Mouse (Mus musculus) liver, embryonic 14.5 days (tissue): ENCODE results near the gene Olfr9. TPM values are rescaled to one million over a fixed set of nuclear protein-coding genes. Genes with fewer than 3 reads are reported as not detected.
"Not testable (repeated sequence)": the region's sequence is repeated elsewhere in the genome, so short reads cannot be mapped to it uniquely, and the experiment has no call there.

Experiments used
- ATAC-seq: fragments of 200-750 bp; cut with Nextera tagmentation; 2 replicates; pipeline ENCODE4 v1.8.0; 2017; ENCODE audit warnings: moderate number of reproducible peaks, mild to moderate bottlenecking, moderate library complexity; ENCODE audit not compliant: insufficient read depth
- DNase-seq, 3 experiments: peaks; one replicate each; pipeline ENCODE4 v3.0.0-alpha.2; 2012 to 2013; ENCODE audit warnings: low read depth in 3 of 3, low spot score in 3 of 3
- H3K27ac ChIP-seq: fragments of 300-500 bp; sonication (generic); 2 replicates; pipeline ENCODE4 v1.5.1; 2014; ENCODE audit warnings: moderate library complexity, mild to moderate bottlenecking, control low read depth, inconsistent platforms
- H3K27me3 ChIP-seq: fragments of 300-500 bp; sonication (generic); 2 replicates; pipeline ENCODE4 v1.6.1; 2014; ENCODE audit warnings: mild to moderate bottlenecking, low read length, moderate library complexity; ENCODE audit not compliant: control insufficient read depth, insufficient read depth
- H3K36me3 ChIP-seq: fragments of 300-500 bp; sonication (generic); replicated peaks from 2 replicates; pipeline ENCODE4 v1.6.1; 2014; ENCODE audit warnings: low read depth; ENCODE audit not compliant: control insufficient read depth, insufficient read depth
- H3K4me1 ChIP-seq, 2 experiments: fragments of 200-500 bp in 1 of 2; fragments of 300-500 bp in 1 of 2; sonication (generic) in 1 of 2; replicated peaks; 2 replicates each; pipeline ENCODE4 v1.6.1; 2012 to 2014; ENCODE audit warnings: antibody characterized with exemption in 1 of 2, inconsistent platforms in 1 of 2, low read length in 1 of 2; ENCODE audit not compliant: control insufficient read depth in 2 of 2, insufficient read depth in 2 of 2
- H3K4me2 ChIP-seq: fragments of 300-500 bp; sonication (generic); 2 replicates; pipeline ENCODE4 v1.6.1; 2014; ENCODE audit warnings: low read depth, mild to moderate bottlenecking, control low read depth, moderate library complexity
- H3K4me3 ChIP-seq, 2 experiments: fragments of 200-500 bp in 1 of 2; fragments of 300-500 bp in 1 of 2; sonication (generic) in 1 of 2; 2 replicates each; pipeline ENCODE4 v1.5.1; 2012 to 2014; ENCODE audit warnings: low read depth in 2 of 2, low read length in 2 of 2, mild to moderate bottlenecking in 2 of 2, control low read depth in 1 of 2, inconsistent platforms in 1 of 2, moderate library complexity in 1 of 2; ENCODE audit not compliant: insufficient read depth in 1 of 2
- H3K9ac ChIP-seq: fragments of 300-500 bp; sonication (generic); replicated peaks from 2 replicates; pipeline ENCODE4 v1.6.1; 2014; ENCODE audit warnings: mild to moderate bottlenecking, control low read depth, moderate library complexity
- H3K9me3 ChIP-seq: fragments of 300-500 bp; sonication (generic); 2 replicates; pipeline ENCODE4 v1.6.1; 2016; ENCODE audit warnings: low read length, mixed read lengths; ENCODE audit not compliant: control insufficient read depth
- CTCF ChIP-seq: IDR thresholded peaks from 2 replicates; pipeline ENCODE4 v1.5.1; 2016; ENCODE audit warnings: antibody characterized with exemption, low read depth, control low read depth
- EP300 ChIP-seq: IDR thresholded peaks from 2 replicates; pipeline ENCODE4 v1.6.1; 2016; ENCODE audit warnings: antibody characterized with exemption, low read depth
- WGBS: fragments of 180-500 bp; shearing (Covaris S2); extraction: QIAGEN DNeasy Blood & Tissue Kit; methylation state at CpG from one replicate; pipeline ENCODE4 v1.1.7; 2014; ENCODE audit not compliant: insufficient replicate concordance; 5-methylcytosine and 5-hydroxymethylcytosine counted together
- polyA plus RNA-seq, 2 experiments: library from polyadenylated mRNA; depleted of rRNA in 1 of 2; stranded (reverse) in 1 of 2; unstranded in 1 of 2; fragments of >200 nt; fragmentation: Nextera tagmentation in 1 of 2; extraction: Ambion mirVana in 1 of 2; gene quantifications; 2 replicates each; pipeline versions ENCODE4 v1.2.1 to v1.2.3; 2012 to 2014

Gene Olfr9
- polyA plus RNA-seq, 2 experiments, result not detected

- 64% methylated on average over 14 of the region's 14 CpGs for WGBS
- no peak for ATAC-seq
- DNase-seq, result no peak
- Histone ChIP-seq H3K4me2 (no peak overlapping the region), H3K9me3 (no peaks in the 10 kb centered on the region), H3K4me3 (no peak overlapping the region), H3K9ac (no peak overlapping the region), H3K27me3 (no peaks in the 10 kb centered on the region), H3K4me1 (no peaks in the 10 kb centered on the region), H3K27ac (no peak overlapping the region), H3K36me3 (no peaks in the 10 kb centered on the region)
- TF ChIP-seq EP300 (no peak), CTCF (no peak)
Measured at GRCm38 (mm10) chr10:129004032-129004920, 15.0 kb downstream of the Olfr9 start.

- DNase-seq (no peak), ATAC-seq (no peak)
- Histone ChIP-seq H3K27ac (no peak within 1 kb of the TSS), H3K27me3 (no peaks in the 10 kb centered on the region), H3K4me3 (no peak within 1 kb of the TSS), H3K9me3 (no peaks in the 10 kb centered on the region), H3K9ac (no peak within 1 kb of the TSS), H3K36me3 (no peaks in the 10 kb centered on the region), H3K4me1 (no peaks in the 10 kb centered on the region), H3K4me2 (no peak within 1 kb of the TSS)
- WGBS, result 49% methylated on average over 2 of the region's 2 CpGs
- TF ChIP-seq CTCF, result no peak
- no peak for TF ChIP-seq EP300
Measured at GRCm38 (mm10) chr10:129010288-129010841, 21.1 kb downstream of the Olfr9 start, which contains the start of gene Olfr763. Gene Olfr763 (plus strand): TSS chr10:129010791.

DNA sequence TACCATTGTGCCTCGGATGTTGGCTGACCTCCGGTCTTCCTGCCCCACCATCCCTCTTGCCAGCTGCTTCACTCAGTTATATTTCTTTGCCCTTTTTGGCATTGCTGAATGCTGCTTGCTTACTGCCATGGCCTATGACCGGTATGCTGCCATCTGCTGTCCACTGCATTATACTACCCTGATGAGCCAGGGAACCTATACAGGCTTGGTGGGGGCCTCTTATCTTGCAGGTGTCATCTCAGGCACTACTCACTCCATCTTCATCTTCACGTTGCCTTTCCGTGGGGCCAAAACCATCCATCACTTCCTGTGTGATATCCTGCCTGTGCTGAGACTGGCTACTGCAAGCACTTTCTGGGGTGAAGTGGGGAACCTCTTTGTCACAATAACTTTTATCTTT, 22.3 kb downstream of the Olfr9 start:
- not testable (repeated sequence) for H3K36me3 ChIP-seq, H3K9me3 ChIP-seq, H3K27me3 ChIP-seq, H3K4me2 ChIP-seq, H3K4me3 ChIP-seq, H3K27ac ChIP-seq, H3K4me1 ChIP-seq, ATAC-seq, H3K9ac ChIP-seq, DNase-seq
- WGBS, result 14% methylated on average over 1 of the region's 5 CpGs

GRCm38 (mm10) chr10:129014477-129014876, 25.2 kb downstream of the Olfr9 start:
- no peak overlapping the region for H3K4me3 ChIP-seq
- DNase-seq (no peak), ATAC-seq (no peak)
- H3K4me1 ChIP-seq, result no peaks in the 10 kb centered on the region
- no peak overlapping the region for H3K4me2 ChIP-seq
- TF ChIP-seq CTCF (no peak), EP300 (no peak)
- H3K9ac ChIP-seq, result no peak overlapping the region
- no peaks in the 10 kb centered on the region for H3K36me3 ChIP-seq
- no peaks in the 10 kb centered on the region for H3K27me3 ChIP-seq
- H3K27ac ChIP-seq, result no peak overlapping the region
- no peaks in the 10 kb centered on the region for H3K9me3 ChIP-seq

DNA sequence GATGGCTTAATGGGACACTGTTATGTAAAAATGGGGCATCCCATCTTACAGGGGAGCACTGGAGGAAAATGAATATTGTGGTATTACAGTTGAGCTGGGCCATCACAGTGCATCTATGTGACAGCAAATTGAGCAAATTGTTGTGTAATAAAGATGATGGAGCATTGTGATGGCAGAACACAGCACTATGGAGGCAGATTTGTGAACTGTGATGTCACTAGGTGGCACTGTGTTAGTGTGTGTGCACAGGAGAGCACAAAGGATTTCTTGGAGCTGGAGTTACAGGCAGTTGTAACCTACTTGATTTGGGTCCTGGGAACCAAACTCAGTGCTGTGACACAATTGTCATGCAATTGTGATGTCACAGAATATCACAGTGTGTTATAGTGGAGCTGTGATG, 34.1 kb downstream of the Olfr9 start:
- Histone ChIP-seq H3K4me2 (no peak overlapping the region), H3K4me1 (no peaks in the 10 kb centered on the region), H3K4me3 (no peak overlapping the region), H3K9me3 (no peaks in the 10 kb centered on the region), H3K9ac (no peak overlapping the region), H3K27ac (no peak overlapping the region), H3K27me3 (no peaks in the 10 kb centered on the region), H3K36me3 (no peaks in the 10 kb centered on the region)
- DNase-seq (no peak), ATAC-seq (no peak)
- TF ChIP-seq EP300 (no peak), CTCF (no peak)
